Mouse (Mus musculus) megakaryocyte, embryonic 14.5 days (primary cell): ENCODE data around the gene Rsl1d1. TPM values are rescaled to one million over a fixed set of nuclear protein-coding genes. Genes with fewer than 3 reads are reported as not detected.
"Not testable (repeated sequence)": the region's sequence is repeated elsewhere in the genome, so short reads cannot be mapped to it uniquely, and the experiment has no call there.

Source experiments
- H3K27me3 ChIP-seq: replicated peaks from 2 replicates; pipeline ENCODE3; 2012; ENCODE audit warnings: inconsistent platforms
- H3K36me3 ChIP-seq: replicated peaks from 2 replicates; pipeline ENCODE3; 2012; ENCODE audit warnings: low read length, inconsistent platforms, mixed read lengths
- H3K4me1 ChIP-seq: 2 replicates; pipeline ENCODE4 v1.6.1; 2012; ENCODE audit warnings: inconsistent platforms
- H3K4me3 ChIP-seq: replicated peaks from 2 replicates; pipeline ENCODE3; 2012; ENCODE audit warnings: moderate library complexity, mild to moderate bottlenecking, inconsistent platforms
- H3K9me3 ChIP-seq: 2 replicates; pipeline ENCODE4 v1.6.1; 2012; ENCODE audit warnings: inconsistent platforms
- FLI1 ChIP-seq: IDR thresholded peaks from 2 replicates; pipeline ENCODE4 v1.6.1; 2012; ENCODE audit warnings: low read length, inconsistent platforms, mixed read lengths
- GATA1 ChIP-seq: IDR thresholded peaks from 3 replicates; pipeline ENCODE4 v1.6.1; 2012; ENCODE audit warnings: mixed read lengths, low read length, inconsistent platforms, borderline replicate concordance
- polyA plus RNA-seq: library from polyadenylated mRNA; stranded (reverse); fragments of >175 nt; gene quantifications from 2 replicates; pipeline ENCODE4 v1.2.3, GENCODE M21; 2012; ENCODE audit warnings: low replicate concordance; ENCODE audit not compliant: insufficient read depth

The Rsl1d1 gene
- polyA plus RNA-seq, 1 experiment: 15.5 TPM

- Histone ChIP-seq H3K9me3 (no peaks in the 10 kb centered on the region), H3K4me3 (no peak overlapping the region), H3K36me3 (peaks cover 49% of the 10 kb centered on the region), H3K27me3 (no peaks in the 10 kb centered on the region), H3K4me1 (peaks cover 70% of the 10 kb centered on the region)
- TF ChIP-seq GATA1 (no peak), FLI1 (no peak)
These were observed 36.7 kb downstream of the Rsl1d1 start for GRCm38 (mm10) chr16:11166431-11166830.

GRCm38 (mm10) chr16:11164695-11165255 lies 38.4 kb downstream of the Rsl1d1 start:
- H3K4me1 ChIP-seq: peaks cover 61% of the 10 kb centered on the region
- no peaks in the 10 kb centered on the region for H3K9me3 ChIP-seq
- H3K27me3 ChIP-seq: no peaks in the 10 kb centered on the region
- peaks cover 64% of the 10 kb centered on the region for H3K36me3 ChIP-seq
- no peak for TF ChIP-seq GATA1
- TF ChIP-seq FLI1: no peak
- H3K4me3 ChIP-seq: no peak overlapping the region

GRCm38 (mm10) chr16:11157721-11158120 lies 45.4 kb downstream of the Rsl1d1 start:
- H3K9me3 ChIP-seq, H3K4me3 ChIP-seq, H3K27me3 ChIP-seq: not testable (repeated sequence)
- Histone ChIP-seq H3K36me3 (peaks cover 93% of the 10 kb centered on the region), H3K4me1 (peaks cover 57% of the 10 kb centered on the region)

- TF ChIP-seq GATA1 (no peak), FLI1 (no peak)
- H3K36me3 ChIP-seq: peaks cover 94% of the 10 kb centered on the region
- H3K9me3 ChIP-seq: peaks cover 6% of the 10 kb centered on the region; the same call in 1 of the 2 replicates
These were observed 48.6 kb downstream of the Rsl1d1 start for GRCm38 (mm10) chr16:11154500-11154899.

GRCm38 (mm10) chr16:11143706-11144483 lies 59.2 kb downstream of the Rsl1d1 start:
- H3K9me3 ChIP-seq, H3K4me3 ChIP-seq, H3K27me3 ChIP-seq: not testable (repeated sequence)
- peaks cover 95% of the 10 kb centered on the region for H3K36me3 ChIP-seq
- peaks cover 34% of the 10 kb centered on the region for H3K4me1 ChIP-seq

More at GRCm38 (mm10) chr16:11154500-11154899, 48.6 kb downstream of the Rsl1d1 start:
- Histone ChIP-seq H3K27me3 (no peaks in the 10 kb centered on the region), H3K4me1 (peaks cover 37% of the 10 kb centered on the region), H3K4me3 (no peak overlapping the region)

Other genes starting within 250 kb of the Rsl1d1 start
- 6.6 and 12.1 TPM in 2 replicates for gene Snn, start 142.4 kb downstream of the Rsl1d1 start, polyA plus RNA-seq
- gene Litaf, start 137.2 kb downstream of the Rsl1d1 start, polyA plus RNA-seq: 395 and 472 TPM in 2 replicates
- gene Txndc11, start 68.7 kb downstream of the Rsl1d1 start, polyA plus RNA-seq: 28.1 and 30.8 TPM in 2 replicates
- 2.4 and 6.2 TPM in 2 replicates for gene Zc3h7a, start 26.9 kb downstream of the Rsl1d1 start, polyA plus RNA-seq
- gene Gspt1, start 51.0 kb upstream of the Rsl1d1 start, polyA plus RNA-seq: 92.4 and 253 TPM in 2 replicates
- gene Tnfrsf17, start 110.5 kb upstream of the Rsl1d1 start, polyA plus RNA-seq: not detected in 2 replicates
- 1.8 and 3.9 TPM in 2 replicates for gene Snx29, start 119.6 kb upstream of the Rsl1d1 start, polyA plus RNA-seq